Mouse (Mus musculus) layer of hippocampus, adult 9-10 months (tissue): ENCODE measurements around the gene Slc20a1.

Experiments
- DNase-seq: peaks from one replicate; pipeline ENCODE4 v3.0.0; 2022; ENCODE audit warnings: low spot score

Slc20a1 gene

DNA sequence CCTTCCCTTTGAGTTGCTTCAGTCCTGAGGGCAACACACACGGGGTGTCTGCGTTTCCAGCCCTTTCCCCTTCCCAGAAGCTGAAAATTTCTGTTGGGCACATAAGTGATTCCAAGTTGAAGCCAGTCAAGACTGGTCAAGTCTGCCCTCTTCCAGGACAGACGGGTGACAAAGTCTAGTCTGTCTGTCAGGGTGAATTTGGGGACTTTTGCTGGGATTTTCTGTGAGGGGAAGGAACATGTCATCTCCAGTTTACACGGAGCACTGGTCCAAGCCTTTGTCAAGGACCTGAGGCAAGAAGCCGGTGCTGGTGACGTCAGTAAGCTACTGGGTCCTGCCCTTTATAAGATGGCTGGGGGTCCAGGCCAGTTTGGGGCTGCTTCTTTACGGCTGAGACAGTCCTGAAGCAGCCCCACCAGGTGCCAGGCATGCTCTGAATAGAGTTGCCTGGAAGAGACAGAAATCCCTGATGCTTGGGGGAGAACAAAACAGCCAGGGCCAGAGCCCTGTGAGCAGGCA is 28.5 kb downstream of the Slc20a1 start:
- DNase-seq: no peak

DNA sequence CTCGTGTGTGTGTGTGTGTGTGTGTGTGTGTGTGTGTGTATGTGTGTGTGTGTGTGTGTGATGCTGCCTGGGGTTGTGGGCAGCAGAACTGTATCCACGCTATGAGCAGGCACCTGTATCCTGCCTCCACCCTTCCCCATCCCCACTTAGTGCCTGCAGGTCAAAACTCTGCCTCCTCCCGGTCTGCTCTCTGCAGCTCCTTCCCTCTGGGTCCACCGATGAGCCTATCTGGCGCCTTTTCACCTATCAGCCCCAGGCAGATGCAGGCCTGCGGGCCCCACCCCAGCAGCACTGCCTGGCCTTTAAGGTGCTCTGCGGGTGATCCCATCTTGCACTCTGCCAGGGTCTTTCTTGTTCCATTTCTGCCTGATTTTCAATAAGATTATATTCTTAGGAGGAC is 29.1 kb downstream of the Slc20a1 start:
- DNase-seq: no peak

DNA sequence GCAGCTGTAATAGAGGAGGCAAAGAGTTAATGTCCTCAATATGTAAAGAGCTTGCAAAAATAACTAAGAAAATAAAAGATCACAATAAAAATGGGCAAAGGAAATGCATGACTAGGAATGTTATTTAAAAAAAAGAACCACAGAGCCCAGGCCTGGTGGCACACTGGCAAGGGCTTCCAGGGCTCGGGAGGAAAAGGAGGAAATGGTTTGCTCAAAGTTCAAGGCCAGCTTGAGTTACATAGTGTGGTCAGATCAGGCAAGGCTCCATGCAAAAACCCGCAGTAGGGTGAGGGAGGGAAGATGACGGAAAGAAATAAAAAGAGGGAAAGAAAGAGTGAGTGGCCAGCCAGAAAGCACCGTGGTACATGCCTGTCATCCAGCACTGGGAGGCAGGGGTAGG is 30.0 kb downstream of the Slc20a1 start:
- no peak for DNase-seq

DNA sequence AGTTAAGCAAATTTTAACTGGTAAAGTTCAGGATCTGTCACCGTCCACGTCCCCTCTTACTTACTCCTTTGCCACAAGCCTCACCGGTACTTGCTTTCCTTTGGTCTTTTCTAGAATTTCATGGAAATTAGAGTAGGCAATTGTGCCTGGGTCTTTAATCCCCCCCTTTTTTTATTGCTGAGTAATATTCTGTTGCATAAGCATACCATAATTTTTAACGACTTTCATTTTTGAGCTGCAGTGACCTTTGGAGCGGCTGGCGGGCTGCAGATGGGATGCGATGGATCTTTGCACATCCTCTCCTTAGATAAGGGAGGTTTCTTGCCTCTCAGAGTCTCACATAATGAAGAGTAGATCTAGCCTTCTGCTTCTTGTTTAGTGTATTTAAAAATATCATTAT is 30.8 kb downstream of the Slc20a1 start:
- no peak for DNase-seq

DNA sequence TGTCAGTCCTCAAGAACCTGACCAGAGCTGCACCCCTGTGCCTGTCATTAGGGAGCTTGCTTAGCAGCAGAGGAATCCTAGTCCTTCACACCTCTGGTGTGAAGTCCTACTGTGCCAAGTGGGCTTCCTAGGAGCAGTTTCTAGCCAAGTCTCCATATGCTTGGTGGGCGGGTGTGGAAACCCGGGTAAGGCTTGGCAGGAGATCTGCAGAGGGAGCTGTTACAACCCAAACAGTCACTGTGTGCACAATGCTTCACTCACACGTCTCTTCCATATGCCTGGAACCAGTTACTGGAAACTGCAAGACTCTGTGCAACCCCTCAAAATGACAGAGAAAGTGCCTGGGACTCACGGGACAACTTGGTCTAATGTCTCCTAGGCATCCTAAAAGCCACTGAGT is 33.5 kb downstream of the Slc20a1 start:
- peak; percentile 69 for DNase-seq

DNA sequence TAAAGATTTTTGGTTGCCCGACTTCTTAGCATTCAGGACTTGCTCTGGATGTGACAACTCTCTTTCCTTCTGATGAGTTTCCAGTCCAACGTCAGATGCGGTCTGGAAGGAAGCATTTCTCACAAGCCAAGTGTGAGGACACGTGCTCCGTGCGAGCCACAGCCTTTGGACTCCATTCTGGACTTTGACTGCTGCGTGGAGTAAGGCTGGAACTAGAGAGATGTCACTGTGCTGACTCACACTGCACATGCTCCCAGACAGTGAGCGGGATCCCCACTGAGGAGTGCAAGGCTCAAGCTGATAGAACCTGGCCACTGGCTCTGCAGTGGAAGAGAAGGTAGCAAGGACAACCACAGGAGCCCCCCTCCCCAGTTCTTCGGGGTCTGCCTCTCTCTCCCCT is 33.9 kb downstream of the Slc20a1 start:
- DNase-seq: no peak

DNA sequence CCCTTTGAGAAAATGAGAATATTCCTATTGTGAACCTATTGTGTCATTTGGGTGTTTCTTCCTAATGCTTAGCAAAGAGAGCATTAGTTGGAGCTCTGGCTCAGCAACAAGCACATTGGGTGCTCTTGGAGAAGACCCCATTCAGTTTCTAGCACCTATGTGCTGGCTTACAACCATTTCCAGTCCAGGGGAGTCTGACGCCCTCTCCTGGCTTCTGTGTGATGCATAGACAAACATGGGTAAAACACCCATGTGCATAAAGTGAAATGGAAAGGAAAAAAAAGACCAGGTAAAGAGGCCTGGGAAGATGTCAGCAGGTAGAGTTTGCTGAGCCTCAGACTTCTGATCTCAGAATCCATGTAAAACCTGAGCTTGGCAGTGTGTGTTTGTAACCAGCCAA is 34.7 kb downstream of the Slc20a1 start:
- DNase-seq: no peak

DNA sequence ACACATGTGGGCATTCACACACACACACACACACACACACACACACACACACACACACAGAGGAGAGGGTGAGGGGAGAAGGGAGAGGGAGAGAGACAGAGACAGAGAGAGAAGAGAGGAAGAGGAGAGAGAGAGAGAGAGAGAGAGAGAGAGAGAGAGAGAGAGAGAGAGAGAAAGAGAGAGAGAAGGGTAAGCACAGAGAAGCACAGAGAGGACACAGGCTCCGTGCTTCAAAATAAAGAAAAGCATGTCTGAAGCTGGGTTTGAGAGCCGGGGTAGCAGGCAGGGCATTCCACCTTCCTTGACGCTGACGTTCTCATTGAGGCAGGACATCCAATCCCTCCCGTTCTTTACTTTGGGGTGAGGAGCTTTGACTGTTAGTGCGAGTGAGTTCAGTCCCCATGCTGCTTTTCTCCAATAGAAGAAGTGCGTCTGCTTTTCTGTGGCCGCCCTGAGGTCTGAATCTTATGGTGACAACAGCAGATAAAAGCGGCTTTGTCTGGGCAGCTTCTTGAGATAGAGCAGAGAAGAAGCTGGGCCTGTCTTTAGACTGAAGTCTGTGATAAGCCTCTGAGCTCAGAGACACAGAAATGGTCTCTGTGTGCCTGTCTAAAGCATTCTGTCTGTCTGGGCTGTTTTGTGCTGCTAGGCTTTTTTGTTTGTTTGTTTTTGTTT is 35.4 kb downstream of the Slc20a1 start:
- DNase-seq: no peak

DNA sequence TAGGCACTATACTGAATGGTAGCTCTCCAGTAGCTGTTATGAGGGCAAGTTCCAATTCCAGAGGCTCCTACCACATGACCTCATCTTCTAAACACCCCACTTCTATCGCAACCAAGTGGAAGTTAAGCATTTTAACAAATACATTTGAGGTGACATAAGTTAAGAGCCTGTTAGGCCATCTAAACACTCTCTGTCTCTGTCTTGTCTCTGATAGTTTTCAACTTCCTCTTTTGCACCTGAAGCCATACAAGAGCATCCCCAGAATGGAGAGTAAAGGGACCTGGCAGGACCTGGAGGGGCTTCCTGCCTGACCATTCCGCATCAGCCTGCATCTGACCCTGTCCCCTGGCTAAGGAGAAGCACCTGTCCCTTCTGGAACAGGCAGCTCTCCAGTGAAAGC is 36.2 kb downstream of the Slc20a1 start:
- no peak for DNase-seq

DNA sequence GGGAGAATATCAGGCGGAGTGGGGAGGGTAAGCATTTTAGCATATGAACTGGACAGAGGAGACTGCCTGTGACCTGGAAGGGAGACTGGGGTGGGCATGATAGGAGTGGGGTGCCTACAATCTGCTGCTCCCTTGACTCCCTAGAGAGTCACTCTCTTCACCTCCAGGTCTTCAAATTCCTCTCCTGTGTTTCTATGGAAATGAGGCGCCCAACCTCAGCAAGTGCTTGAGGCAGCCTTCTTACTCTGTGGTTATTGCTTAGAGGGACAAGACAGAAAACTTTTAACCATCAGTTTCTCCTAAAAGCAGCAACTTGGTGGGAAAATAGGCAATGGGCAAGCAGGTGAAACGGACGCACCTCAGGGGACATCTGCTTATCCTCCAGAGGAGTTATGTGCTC is 38.0 kb downstream of the Slc20a1 start:
- DNase-seq: no peak

DNA sequence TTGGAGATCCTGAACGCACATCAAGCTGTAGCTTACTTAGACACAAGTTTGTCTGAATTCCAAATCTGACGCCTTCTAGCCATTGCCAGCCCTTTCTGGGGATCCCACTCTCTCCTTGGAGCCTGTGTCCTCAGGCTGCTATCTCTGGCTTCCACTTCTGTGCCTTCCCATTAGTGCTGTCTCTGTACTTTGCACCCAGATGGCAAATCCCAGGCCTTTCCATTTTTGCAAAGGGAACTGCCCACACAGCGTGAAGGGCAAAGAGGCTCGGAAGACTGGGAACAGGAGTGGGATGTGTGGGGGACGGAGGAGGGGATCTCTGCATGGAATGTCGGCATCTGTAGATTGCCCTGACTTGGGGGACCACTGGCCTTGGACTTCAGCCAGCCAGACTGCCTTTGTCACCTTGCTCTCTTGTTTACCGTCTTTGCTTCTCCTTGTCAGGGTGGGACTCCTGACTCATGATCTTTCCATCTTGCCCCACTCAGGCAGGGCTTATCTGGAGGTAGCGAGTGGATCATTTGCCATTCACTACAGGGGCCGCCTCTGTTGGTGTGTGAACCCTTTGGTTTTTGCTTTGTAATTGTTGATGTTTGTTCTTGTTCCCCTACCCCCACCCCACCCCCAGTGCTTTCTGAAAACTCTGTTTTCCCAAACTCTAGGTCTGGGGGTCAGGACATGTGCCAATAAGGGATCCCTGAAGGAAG is 42.3 kb downstream of the Slc20a1 start:
- DNase-seq: no peak

DNA sequence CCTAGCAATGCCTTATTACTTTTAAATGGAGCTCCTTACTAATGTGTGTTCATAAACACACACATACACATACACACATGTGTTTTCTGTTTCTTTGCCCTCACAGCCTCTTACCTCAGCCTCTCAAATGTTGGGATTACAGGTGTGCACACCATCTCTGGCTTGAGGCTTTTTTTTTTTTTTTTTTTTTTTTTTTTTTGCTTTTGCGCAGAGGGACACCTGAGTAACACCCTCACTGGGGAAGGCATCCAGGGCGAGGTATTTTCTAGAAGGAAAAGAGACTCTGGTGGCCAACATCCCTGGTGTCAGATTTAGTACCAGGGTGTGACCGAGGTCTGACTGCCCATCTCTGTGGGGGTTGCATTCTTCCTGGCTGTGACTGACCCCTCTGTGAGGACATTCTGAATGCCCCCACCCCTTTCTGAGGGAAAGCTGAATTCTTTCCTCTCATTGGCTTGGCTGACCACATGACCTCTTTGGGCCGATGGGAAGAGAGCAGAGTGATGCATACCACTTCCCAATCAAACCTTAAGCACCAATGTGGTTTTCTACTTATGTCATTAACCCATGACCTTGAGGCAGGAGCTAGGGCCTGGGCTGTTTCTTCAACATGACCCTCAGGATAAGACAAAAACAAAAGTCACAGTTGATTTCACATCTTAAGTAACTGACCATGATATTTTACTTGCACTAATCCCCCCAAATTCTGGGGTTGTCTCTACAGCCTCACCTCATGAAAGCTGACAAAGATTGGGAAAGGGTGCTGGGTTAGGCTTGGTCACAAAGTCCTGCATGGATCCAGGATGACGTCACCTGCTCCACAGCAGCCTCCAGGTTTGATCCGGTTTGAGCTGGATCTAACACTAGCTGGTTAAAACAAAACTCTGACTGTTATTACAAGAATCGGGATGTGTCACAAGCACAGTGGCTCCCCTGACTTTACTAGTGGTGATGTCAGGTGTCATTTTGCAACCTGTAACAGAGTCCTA is 43.6 kb downstream of the Slc20a1 start:
- no peak for DNase-seq

DNA sequence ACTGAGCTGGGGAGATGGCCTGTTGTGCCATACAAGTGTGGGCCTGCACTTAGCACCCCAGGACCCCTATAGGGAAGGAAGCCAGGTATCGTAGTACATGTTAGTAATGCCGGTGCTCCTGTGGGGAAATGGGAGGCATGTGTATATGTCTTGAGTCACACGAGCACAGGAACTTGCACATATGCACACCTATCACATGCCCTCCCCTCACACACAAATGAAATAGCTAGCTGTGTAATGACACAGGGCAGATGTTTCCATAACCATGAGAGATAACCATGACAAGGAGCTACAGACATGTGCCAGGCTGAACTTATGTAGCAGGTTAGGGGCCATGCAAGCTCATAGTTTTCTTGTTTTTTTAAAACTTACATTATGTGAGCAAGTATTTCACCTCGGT is 44.4 kb downstream of the Slc20a1 start:
- DNase-seq: no peak

DNA sequence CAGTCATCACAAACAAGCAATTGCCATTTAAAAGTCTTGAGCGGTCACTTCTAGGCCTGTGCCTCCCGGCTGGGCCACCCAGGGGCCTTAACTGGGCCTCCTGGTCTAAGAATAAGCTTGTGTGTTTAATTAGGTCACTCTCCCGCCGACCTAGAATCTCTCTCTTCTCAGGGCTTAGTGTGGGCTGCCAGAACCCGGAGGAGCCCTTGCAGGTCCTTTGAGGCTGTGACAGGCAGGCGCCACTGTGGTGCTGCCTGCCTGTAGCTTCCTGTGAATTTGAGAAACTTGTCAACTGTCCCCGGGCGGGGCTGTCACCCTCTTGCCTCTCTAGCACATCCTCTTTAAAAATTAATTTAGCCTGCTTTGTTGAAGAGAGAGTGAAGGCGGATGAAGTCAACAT is 45.2 kb downstream of the Slc20a1 start:
- no peak for DNase-seq

DNA sequence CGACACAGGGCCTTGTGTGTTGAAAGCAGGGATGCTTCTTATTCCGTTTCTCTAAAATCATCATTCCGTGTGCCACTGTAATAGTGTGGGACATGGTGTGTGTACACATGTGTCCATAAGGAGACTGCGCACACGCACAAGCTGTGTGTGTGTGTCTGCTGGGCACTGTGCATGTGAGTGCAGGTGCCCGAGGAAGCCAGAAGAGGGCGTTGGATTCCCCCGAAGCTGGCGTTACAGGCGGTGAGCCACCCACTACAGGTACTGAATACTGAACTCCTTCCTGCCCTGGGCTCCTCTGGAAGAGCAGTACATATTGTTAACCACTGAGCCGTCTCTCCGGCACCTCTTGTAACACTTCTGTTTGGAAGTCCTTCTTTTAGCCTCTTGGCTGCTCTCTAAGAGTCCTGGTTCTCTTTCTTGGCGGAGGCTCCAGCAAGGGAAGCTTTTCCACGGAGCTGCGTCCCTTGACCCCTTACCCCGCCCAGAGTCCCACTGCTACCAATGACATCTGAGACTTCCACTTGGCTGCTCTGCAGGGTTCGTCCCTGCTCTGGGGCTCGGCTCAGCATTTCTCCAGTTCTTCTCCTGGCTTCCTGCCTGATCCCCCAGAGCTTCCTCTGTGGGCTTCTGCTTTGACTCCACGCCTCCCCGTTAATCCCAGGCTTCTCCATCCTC is 46.0 kb downstream of the Slc20a1 start:
- no peak for DNase-seq

DNA sequence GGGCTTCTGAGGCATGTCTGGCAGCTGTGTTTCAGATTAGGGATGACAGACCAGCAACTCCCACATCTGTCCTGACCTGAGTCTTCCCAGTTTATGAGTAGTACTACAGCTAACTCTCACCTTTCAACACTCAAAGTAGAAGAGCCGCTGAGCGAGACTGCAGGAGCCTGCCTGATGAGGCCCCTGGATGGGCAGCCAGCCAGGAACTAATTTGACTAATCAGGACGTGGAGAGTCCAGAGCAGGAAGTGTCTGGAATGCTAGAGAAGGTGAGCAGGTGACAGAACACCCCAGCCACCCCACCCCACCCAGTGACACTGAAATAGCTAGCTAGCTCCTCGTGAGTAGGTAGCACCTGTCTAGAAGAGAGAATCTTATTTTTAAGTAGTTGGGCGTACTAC is 47.1 kb downstream of the Slc20a1 start:
- no peak for DNase-seq

DNA sequence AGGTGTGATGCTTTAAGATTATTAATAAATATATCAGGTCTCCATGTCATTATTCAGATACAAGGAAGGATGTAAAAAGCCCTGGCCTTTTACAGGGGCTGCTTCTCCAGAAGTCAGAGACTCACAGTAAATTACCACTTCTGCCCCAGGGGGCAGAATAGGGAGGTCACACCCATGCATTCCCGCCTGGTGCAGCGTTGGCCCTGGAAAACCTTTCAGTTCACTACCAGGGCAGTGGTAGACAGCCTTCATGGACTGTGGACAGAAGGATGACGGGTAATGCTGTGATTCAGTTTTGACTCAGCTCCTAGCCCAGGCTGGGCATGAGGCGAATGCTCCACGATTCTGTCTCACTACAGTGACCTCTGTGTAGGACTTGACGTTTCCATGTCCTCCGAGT is 47.9 kb downstream of the Slc20a1 start:
- DNase-seq: no peak

DNA sequence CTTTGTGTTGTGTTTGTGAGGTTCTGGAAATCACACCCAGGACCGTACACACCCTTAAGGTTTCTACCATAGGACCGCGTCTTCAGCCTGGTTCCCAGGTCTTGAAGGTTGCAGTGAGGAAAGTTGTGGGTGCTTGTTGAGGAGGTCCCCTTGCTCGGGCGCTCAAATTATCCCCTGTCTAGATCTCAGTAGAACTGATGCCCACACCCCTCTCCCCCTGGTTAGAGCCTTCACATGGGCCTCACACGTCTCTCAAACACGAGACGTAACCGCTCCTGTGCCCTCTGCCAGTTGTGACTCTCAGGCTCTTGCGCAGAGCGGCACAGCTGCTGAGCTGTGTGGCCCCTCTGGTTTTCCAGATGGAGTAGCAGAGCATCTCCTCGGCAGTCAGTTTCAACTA is 48.4 kb downstream of the Slc20a1 start:
- no peak for DNase-seq

DNA sequence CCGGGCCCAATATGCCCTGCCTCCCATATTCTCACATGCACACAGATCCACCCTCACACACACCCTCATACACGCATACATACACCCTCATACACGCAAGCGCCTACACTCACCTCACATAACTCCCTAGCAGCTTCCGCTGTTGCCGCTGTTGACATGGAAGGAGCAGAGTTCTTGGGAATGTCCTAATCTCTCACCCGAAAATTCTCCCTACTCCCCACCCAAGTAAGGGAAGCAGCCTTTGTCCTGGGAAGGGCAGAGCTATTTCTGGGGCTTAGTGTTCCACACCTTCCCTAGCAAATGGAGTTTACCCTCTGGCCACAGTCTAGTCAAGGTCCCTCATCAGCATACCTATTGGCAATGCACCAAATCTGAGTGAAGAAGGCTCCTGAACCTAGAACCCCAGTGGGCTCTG is 49.1 kb downstream of the Slc20a1 start:
- no peak for DNase-seq

DNA sequence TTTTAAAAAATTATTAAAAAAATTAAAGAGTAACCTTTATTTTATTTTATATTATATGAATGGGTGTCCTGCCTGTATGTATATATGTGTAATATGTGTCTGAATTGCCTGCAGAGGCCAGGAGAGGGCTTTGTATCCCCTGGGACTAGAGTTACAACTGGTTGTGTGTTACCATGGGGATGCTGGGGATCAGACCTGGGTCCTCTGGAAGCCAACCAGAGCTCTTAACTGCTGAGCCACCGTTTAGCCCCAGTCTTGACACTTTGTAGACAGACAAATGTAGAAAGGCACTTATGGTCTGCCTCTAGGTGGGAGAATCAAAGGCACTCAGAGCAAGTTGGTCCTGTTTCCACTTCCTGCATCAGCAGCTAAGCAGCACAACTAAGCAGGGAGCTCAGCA is 50.8 kb downstream of the Slc20a1 start:
- no peak for DNase-seq

DNA sequence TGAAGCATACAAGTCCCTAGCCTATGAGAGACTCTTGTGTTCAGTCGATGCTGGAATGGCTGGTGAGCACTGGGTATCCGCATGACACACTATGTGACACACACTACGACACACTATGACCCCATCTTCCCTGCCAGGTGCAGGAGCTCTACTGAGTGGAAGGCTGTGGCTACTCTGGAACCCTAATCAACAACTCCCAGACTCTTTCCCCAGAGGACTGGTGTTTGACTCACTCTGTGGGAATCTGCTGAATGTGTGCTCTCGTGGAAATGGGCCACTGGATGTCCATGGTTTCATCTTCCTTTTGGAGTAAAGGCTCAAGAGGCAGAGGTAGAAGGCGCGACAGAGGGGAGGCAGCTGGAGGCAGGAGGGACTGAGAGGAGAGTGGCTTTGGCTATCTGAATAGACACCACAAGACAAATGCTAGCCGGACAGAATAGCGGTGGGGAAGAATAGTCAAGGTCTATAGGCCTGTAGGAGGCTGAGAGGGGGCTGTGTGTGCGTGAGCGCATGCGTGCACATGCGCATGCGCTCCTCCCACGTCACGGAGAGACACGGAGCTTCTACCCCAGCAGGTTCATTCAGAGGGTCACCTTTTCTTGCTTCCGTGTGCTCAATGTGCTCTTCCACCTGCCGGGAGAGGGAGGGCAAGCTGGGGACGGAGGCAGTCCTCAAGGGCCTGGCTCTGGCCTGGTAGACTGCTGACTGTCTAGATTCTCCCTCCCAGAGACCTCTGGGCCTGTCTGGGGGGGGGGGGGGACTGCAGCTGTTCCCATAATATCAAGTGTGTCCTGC is 54.5 kb downstream of the Slc20a1 start:
- no peak for DNase-seq
